Mouse (Mus musculus) spleen, postnatal 4 days (tissue): Measurements from ENCODE around the gene Rhobtb1.

Source experiments
- DNase-seq, 2 experiments: peaks; one replicate each; pipeline ENCODE4 v3.0.0; 2022; ENCODE audit warnings: low spot score in 2 of 2

The Rhobtb1 gene

DNA sequence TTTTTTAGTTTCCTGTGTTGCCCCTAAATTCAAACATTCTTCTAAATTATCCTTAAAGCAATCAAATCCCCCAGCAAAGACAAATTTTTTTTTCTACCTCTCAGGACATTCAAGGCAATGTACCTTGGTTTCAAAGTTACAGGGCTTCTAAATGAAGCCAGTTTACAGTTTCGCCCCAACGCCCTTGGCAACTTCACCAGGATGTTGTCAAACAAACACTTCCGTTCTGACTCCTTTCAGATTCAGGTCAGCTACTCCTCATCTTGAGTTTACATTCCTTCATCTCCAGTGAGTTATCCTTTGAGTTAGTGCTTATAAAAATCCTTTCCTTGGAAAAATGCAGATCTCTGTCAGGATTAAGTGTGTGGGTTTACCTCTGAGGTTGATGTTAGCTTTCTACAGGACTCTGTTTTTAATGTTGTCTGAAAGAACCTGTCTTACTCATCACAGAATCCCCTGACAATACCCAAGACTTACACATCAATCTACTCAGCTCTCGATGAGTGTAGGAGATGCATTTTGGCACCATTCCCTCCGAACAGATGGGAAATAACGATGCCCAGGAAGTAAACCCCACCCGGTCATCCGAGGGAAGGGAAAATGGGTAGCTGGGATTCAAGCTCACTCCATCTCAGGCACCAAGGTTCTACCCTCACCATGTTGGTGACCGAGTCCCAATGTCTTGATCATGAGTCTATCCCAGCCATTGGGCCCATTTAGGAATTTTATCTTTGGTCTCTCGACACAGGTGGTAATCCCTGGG lies 94.9 kb downstream of the Rhobtb1 start:
- no peak for DNase-seq

GRCm38 (mm10) chr10:69246762-69247161 lies 95.5 kb downstream of the Rhobtb1 start:
- DNase-seq = no peak

DNA sequence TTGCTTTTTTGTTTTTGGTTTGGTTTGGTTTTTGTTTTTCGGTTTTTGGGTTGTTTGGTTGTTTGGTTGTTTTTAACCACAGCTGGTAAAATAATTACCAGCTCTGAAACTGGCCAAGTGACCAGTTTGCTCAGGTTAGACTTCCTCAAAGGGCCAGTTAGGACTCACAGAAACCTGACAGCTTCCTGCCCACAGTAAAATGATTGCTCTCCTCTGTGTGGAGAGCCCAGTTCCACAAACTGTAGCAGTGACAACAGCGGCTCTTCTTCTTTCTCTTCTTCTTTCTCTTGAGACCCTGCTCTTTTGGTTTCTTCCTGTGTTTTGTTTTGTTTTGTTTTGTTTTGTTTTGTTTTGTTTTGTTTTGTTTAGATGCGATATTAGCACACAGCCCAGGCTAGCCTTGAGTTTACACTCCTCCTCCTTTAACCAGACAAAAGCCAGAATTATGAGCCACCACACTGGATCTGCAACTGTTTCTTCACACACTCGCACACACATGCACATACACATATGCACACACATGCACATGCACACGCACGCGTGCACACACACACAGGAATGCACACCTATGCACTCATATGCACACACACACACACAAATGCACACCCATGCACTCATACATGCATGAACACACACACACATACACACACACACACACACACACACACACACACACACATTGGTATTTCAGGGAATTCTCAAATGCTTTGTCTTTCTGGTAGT lies 96.2 kb downstream of the Rhobtb1 start:
- DNase-seq = no peak

GRCm38 (mm10) chr10:69248261-69249160 lies 97.3 kb downstream of the Rhobtb1 start:
- DNase-seq = no peak

GRCm38 (mm10) chr10:69251254-69251653 lies 100.0 kb downstream of the Rhobtb1 start:
- DNase-seq = no peak

GRCm38 (mm10) chr10:69252112-69253074 lies 101.2 kb downstream of the Rhobtb1 start:
- DNase-seq = no peak

GRCm38 (mm10) chr10:69253075-69253685 lies 101.9 kb downstream of the Rhobtb1 start:
- DNase-seq = no peak

DNA sequence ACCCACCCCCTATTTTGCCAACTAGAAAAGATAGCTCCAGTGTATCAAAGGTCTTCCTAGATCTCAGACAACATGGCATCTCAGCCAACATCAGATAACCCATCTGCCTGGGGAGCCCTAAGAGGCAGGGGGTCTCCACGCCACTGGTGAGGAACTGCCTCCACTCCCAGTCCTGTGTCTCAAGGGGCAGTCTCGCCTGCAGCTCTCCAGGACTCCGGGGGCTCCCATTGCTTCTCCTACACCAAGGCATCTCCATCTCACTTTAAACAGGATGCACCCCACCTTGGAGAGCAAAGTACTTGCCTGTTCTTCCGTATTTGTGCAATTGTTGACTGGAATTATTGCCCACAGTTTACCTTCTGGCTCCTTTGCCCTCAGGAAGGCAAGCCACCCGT lies 102.4 kb downstream of the Rhobtb1 start:
- DNase-seq = no peak

GRCm38 (mm10) chr10:69254390-69254847 lies 103.2 kb downstream of the Rhobtb1 start:
- peak; percentile 52 to 72 for DNase-seq

GRCm38 (mm10) chr10:69255594-69255993 lies 104.4 kb downstream of the Rhobtb1 start:
- no peak for DNase-seq

GRCm38 (mm10) chr10:69257592-69258133 lies 106.4 kb downstream of the Rhobtb1 start:
- no peak for DNase-seq

- DNase-seq = no peak
Measured at GRCm38 (mm10) chr10:69258588-69258987, 107.4 kb downstream of the Rhobtb1 start.

DNA sequence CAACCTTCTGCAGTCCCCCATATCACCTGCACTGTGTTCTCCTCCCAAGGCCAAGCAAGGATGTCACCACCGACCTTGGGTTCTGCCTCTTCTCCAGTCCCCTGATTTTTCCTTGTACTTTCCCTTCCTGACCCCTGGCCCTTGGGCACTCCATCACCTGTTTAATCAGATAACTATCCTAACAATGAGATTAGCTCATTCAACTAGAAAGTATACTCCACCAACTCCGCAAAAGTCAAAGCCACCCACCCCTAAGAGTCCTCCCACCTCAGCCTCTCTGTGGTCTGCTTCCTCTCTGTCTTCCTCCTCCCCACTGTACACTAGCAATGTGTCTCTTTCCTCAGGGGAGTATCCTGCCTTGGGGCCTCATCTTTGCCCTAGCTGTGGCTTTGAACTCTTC lies 107.9 kb downstream of the Rhobtb1 start:
- no peak for DNase-seq

DNA sequence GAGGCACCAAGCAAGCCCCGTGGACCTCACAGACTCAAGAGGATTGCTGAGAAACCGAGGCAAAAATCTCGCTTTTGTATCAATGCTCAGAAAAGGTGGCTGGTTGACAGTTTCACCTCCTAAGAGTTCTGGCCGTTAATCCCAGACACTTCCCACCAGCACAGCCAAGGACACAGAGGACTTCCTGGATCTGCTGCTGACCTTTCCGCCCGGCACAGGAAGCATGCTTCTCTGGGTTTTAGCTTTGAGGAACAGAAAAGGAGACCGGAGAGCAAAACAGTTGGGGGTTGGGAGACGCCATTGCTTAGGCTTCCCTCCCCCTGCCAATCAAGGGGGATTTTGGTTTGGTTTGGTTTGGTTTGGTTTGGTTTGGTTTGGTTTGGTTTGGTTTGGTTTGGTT lies 108.7 kb downstream of the Rhobtb1 start:
- DNase-seq = no peak

DNA sequence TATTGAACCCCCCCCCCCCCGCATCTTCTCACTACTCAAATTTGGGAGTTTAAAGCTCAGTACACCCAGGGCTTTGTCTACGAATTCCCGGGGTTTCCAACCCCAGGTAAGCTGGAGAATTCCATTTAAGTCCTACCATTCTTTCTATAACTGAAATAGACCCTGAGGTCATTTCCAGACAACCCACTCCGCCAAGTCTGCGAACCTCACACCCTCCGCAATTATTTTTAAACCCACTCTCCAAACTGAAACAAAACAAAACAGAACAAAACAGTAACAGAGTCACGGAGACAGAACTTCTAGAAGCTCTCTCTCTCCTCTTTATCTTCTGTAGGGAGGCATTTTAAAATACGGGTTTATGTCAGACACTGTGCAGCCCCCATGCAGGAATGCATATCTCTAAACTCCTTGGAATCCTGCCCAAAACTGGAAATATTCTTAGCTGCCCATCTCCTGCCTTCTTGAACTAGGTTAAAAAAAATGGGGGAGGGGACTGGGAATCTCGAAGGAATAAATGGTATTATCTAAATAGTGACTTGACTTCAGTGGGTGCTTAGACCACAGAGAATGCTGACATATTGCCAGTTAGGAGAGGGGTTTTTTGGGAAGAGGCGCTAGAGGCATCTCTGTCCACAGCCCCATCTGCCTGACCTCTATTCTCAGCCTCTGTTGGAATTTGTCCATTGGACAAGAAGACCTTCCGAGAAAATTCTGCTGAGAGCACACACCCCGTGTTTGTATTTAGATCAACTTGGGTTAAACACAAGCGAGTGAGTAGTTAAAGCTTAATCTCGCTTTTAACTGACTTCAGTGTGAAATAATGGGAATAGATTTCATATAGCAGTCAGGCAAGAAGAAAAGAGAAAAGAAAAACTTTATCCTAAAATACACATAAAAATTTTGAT lies 111.9 kb downstream of the Rhobtb1 start:
- no peak for DNase-seq

GRCm38 (mm10) chr10:69263906-69264305 lies 112.7 kb downstream of the Rhobtb1 start:
- no peak for DNase-seq

DNA sequence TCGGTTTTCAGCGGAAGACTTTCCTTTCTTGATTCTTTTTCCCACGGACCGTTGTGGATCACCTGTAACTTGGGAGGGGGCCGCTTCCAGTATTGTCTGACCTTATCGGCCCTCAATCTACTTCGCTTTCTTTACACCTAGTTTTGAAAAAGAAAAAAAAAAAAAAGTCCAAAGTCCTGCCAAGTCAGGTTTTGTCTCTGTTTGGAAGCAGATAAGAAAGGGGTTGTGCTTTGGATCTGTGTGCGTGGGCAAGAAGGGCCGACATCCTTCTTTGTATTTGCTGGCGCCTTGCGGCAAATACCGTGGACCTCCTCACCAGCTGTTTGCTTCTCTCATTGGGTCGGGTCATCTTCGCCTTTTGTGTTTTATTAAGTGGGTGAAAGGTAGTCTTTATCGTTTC lies 114.2 kb downstream of the Rhobtb1 start:
- no peak for DNase-seq

DNA sequence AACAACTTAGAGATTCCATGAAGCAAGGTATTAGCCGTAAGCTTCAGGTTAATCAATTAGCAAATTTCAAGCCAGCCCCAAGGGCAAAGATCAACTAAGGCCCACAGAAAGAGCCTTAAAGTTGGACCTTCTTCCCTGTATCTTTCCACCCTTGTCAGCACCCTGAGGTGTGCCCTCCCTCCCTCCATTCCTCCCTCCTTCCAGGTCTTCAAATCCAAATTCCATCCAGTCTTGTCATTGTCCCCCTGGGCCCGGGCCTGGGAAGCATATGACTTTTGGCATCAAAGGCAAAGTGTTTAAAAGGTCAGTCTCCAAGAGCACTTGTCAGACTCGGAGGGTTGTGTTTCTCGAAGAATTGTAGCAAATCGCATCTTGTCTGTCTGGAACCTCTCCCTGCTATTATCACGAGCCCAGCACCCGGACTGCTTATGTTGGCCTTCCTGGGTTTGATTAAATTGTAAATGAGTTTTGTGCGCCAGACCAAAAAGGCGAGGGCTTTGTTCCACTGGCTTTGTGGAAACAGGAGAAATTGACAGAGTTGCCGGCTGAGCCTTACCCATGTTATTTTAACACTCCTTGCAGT lies 116.9 kb downstream of the Rhobtb1 start:
- no peak for DNase-seq

DNA sequence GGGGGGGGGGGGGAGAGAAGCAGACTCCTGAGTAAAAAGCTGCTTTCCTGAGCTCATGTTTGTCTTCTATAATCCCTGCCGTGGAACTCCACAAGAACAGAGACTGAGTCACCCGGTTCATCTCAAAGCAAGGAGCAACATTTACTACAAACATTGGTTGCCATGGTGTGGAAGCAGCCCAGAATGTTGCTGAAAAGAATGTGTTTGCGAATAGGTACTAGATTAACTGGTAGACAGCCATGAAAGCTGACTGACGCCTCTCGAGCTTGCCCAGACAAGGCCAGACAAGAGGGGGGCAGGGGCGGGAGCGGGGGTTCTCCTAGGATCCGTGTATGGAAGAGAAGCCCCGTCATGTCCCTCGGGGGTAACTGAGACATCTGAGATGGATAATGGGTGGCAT lies 120.2 kb downstream of the Rhobtb1 start:
- no peak for DNase-seq
